Mouse (Mus musculus): Measurements from ENCODE around the gene Atp2c2. TPM values are rescaled to one million over a fixed set of nuclear protein-coding genes. Genes with fewer than 3 reads are reported as not detected.
A peak's percentile ranks its signal among the peaks of the same experiment; 100 is the strongest.

Gene Atp2c2
- total RNA-seq, 2 experiments from 2014 or later = 0.56 TPM; not detected in 1

- no peak for ATAC-seq (replicated peaks; ENCODE audit: low FRiP score, low TSS enrichment, poor library complexity, severe bottlenecking)
Measured at GRCm38 (mm10) chr8:119697163-119697562, 2.6 kb upstream of the Atp2c2 start.

GRCm38 (mm10) chr8:119698960-119699359 is 849 bp upstream of the Atp2c2 start:
- peak; percentile 64 for ATAC-seq (replicated peaks; ENCODE audit: low FRiP score, low TSS enrichment, poor library complexity, severe bottlenecking)

GRCm38 (mm10) chr8:119702965-119703364 is 3.2 kb downstream of the Atp2c2 start:
- no peak for ATAC-seq (replicated peaks; ENCODE audit: low FRiP score, low TSS enrichment, poor library complexity, severe bottlenecking)

- ATAC-seq (replicated peaks; ENCODE audit: low FRiP score, low TSS enrichment, poor library complexity, severe bottlenecking) = no peak
Measured at GRCm38 (mm10) chr8:119707146-119707545, 7.3 kb downstream of the Atp2c2 start.

GRCm38 (mm10) chr8:119708471-119708870 is 8.7 kb downstream of the Atp2c2 start:
- ATAC-seq (replicated peaks; ENCODE audit: low FRiP score, low TSS enrichment, poor library complexity, severe bottlenecking) = no peak

GRCm38 (mm10) chr8:119708878-119709702 is 9.3 kb downstream of the Atp2c2 start:
- no peak for ATAC-seq (replicated peaks; ENCODE audit: low FRiP score, low TSS enrichment, poor library complexity, severe bottlenecking)

- ATAC-seq (replicated peaks; ENCODE audit: low FRiP score, low TSS enrichment, poor library complexity, severe bottlenecking) = no peak
Measured at GRCm38 (mm10) chr8:119709703-119710093, 9.9 kb downstream of the Atp2c2 start.

- ATAC-seq (replicated peaks; ENCODE audit: low FRiP score, low TSS enrichment, poor library complexity, severe bottlenecking) = no peak
Measured at GRCm38 (mm10) chr8:119712226-119712625, 12.4 kb downstream of the Atp2c2 start.

- ATAC-seq (replicated peaks; ENCODE audit: low FRiP score, low TSS enrichment, poor library complexity, severe bottlenecking) = no peak
Measured at GRCm38 (mm10) chr8:119713421-119713820, 13.6 kb downstream of the Atp2c2 start.

GRCm38 (mm10) chr8:119715221-119715620 is 15.4 kb downstream of the Atp2c2 start:
- no peak for ATAC-seq (replicated peaks; ENCODE audit: low FRiP score, low TSS enrichment, poor library complexity, severe bottlenecking)

- ATAC-seq (replicated peaks; ENCODE audit: low FRiP score, low TSS enrichment, poor library complexity, severe bottlenecking) = no peak
Measured at GRCm38 (mm10) chr8:119716730-119717299, 17.0 kb downstream of the Atp2c2 start.

- peak; percentile 62; the same call in 1 of the 2 replicates for ATAC-seq (replicated peaks; ENCODE audit: low FRiP score, low TSS enrichment, poor library complexity, severe bottlenecking)
Measured at GRCm38 (mm10) chr8:119717765-119718164, 18.0 kb downstream of the Atp2c2 start.

GRCm38 (mm10) chr8:119719011-119719501 is 19.2 kb downstream of the Atp2c2 start:
- ATAC-seq (replicated peaks; ENCODE audit: low FRiP score, low TSS enrichment, poor library complexity, severe bottlenecking) = no peak; the same call in 1 of the 2 replicates

- ATAC-seq (replicated peaks; ENCODE audit: low FRiP score, low TSS enrichment, poor library complexity, severe bottlenecking) = no peak
Measured at GRCm38 (mm10) chr8:119722348-119722747, 22.5 kb downstream of the Atp2c2 start.

GRCm38 (mm10) chr8:119723676-119724075 is 23.9 kb downstream of the Atp2c2 start:
- ATAC-seq (replicated peaks; ENCODE audit: low FRiP score, low TSS enrichment, poor library complexity, severe bottlenecking) = no peak

- no peak for ATAC-seq (replicated peaks; ENCODE audit: low FRiP score, low TSS enrichment, poor library complexity, severe bottlenecking)
Measured at GRCm38 (mm10) chr8:119724596-119724995, 24.8 kb downstream of the Atp2c2 start.

- ATAC-seq (replicated peaks; ENCODE audit: low FRiP score, low TSS enrichment, poor library complexity, severe bottlenecking) = peak; percentile 89
Measured at GRCm38 (mm10) chr8:119727093-119727492, 27.3 kb downstream of the Atp2c2 start.

GRCm38 (mm10) chr8:119728351-119728895 is 28.6 kb downstream of the Atp2c2 start:
- ATAC-seq (replicated peaks; ENCODE audit: low FRiP score, low TSS enrichment, poor library complexity, severe bottlenecking) = no peak

GRCm38 (mm10) chr8:119732072-119732471 is 32.3 kb downstream of the Atp2c2 start:
- ATAC-seq (replicated peaks; ENCODE audit: low FRiP score, low TSS enrichment, poor library complexity, severe bottlenecking) = no peak

GRCm38 (mm10) chr8:119736348-119736917 is 36.6 kb downstream of the Atp2c2 start:
- ATAC-seq (replicated peaks; ENCODE audit: low FRiP score, low TSS enrichment, poor library complexity, severe bottlenecking) = no peak

Measured in megakaryocyte-erythroid progenitor cell, adult 5-6 weeks (primary cell).